Mouse (Mus musculus): ENCODE measurements around the gene Gipc2.

DNA sequence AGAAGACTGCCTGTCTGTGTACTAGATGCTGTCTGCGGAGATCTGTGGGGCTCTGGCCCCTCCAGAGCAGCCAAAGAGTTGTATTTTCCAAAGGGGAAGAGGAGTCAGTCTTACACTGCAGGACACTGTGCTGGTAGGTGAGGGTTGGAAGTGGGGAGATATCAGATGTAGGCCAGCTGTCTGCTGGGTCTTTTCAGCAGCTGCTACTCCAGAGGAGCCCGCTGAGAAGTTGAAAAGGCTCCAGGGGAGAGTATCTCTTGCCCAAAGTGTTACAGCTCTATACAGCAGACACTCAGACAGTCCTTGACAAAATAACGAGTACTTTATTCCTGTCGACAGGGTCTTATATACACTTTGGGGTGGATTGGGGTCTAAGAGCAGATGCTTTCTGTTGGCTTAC, 100.2 kb downstream of the Gipc2 start:
- TF ChIP-seq CTCF (IDR thresholded peaks at IDR 0.05; ENCODE audit: low read depth, low read length) (no peak), POLR2A (IDR thresholded peaks at IDR 0.05; ENCODE audit: borderline replicate concordance, low read depth, low read length) (no peak)

All from bone marrow macrophage, adult 2 months (primary cell).